Mouse (Mus musculus) liver, embryonic 15.5 days (tissue): ENCODE data around the gene Slc22a14. TPM values are rescaled to one million over a fixed set of nuclear protein-coding genes. Genes with fewer than 3 reads are reported as not detected.

Experiments
- ATAC-seq: fragments of 200-750 bp; cut with Nextera tagmentation; 2 replicates; pipeline ENCODE4 v1.8.0; 2017; ENCODE audit warnings: moderate number of reproducible peaks, mild to moderate bottlenecking, moderate library complexity; ENCODE audit not compliant: insufficient read depth
- H3K27ac ChIP-seq: fragments of 300-500 bp; sonication (generic); replicated peaks from 2 replicates; pipeline ENCODE4 v1.5.1; 2015; ENCODE audit warnings: mild to moderate bottlenecking, inconsistent platforms
- H3K27me3 ChIP-seq: fragments of 300-500 bp; sonication (generic); 2 replicates; pipeline ENCODE4 v1.6.1; 2015; ENCODE audit warnings: mild to moderate bottlenecking, inconsistent platforms
- H3K36me3 ChIP-seq: fragments of 300-500 bp; sonication (generic); replicated peaks from 2 replicates; pipeline ENCODE4 v1.6.1; 2015; ENCODE audit warnings: moderate library complexity, mild to moderate bottlenecking, inconsistent platforms
- H3K4me1 ChIP-seq: fragments of 300-500 bp; sonication (generic); replicated peaks from 2 replicates; pipeline ENCODE4 v1.6.1; 2015; ENCODE audit warnings: inconsistent platforms
- H3K4me2 ChIP-seq: fragments of 300-500 bp; sonication (generic); 2 replicates; pipeline ENCODE4 v1.6.1; 2015; ENCODE audit warnings: moderate library complexity, mild to moderate bottlenecking, inconsistent platforms
- H3K4me3 ChIP-seq: fragments of 300-500 bp; sonication (generic); replicated peaks from 2 replicates; pipeline ENCODE4 v1.5.1; 2015; ENCODE audit warnings: mild to moderate bottlenecking, inconsistent platforms
- H3K9ac ChIP-seq: fragments of 300-500 bp; sonication (generic); 2 replicates; pipeline ENCODE4 v1.6.1; 2015; ENCODE audit warnings: moderate library complexity, mild to moderate bottlenecking, inconsistent platforms
- H3K9me3 ChIP-seq: fragments of 300-500 bp; sonication (generic); replicated peaks from 2 replicates; pipeline ENCODE4 v1.6.1; 2016; ENCODE audit warnings: inconsistent platforms
- WGBS: fragments of 180-500 bp; shearing (Covaris S2); methylation state at CpG from one replicate; pipeline ENCODE4 v1.1.7; 2015; ENCODE audit warnings: mixed read lengths; ENCODE audit not compliant: insufficient replicate concordance; 5-methylcytosine and 5-hydroxymethylcytosine counted together
- polyA plus RNA-seq: library from polyadenylated mRNA; unstranded; fragments of >200 nt; fragmentation: Nextera tagmentation; extraction: Ambion mirVana; gene quantifications from 2 replicates; pipeline ENCODE4 v1.2.1, GENCODE M21; 2015

The Slc22a14 gene
- polyA plus RNA-seq, 1 experiment from 2014 or later, result 0.07 TPM

- Histone ChIP-seq H3K9ac (no peak overlapping the region), H3K36me3 (peaks cover 61% of the 10 kb centered on the region), H3K4me3 (no peak overlapping the region), H3K27me3 (no peaks in the 10 kb centered on the region), H3K27ac (no peak overlapping the region), H3K4me1 (no peaks in the 10 kb centered on the region), H3K4me2 (no peak overlapping the region), H3K9me3 (no peaks in the 10 kb centered on the region)
- ATAC-seq, result no peak
- WGBS, result 82% methylated on average over 2 of the region's 2 CpGs
These were observed 106.6 kb downstream of the Slc22a14 start for GRCm38 (mm10) chr9:119258785-119259184.

GRCm38 (mm10) chr9:119258128-119258527 is 107.2 kb downstream of the Slc22a14 start:
- H3K9ac ChIP-seq, result no peak overlapping the region
- no peak overlapping the region for H3K27ac ChIP-seq
- H3K4me3 ChIP-seq, result no peak overlapping the region
- H3K4me2 ChIP-seq, result no peak overlapping the region
- 70% methylated on average over 5 of the region's 5 CpGs for WGBS
- no peaks in the 10 kb centered on the region for H3K4me1 ChIP-seq
- no peak for ATAC-seq
- H3K9me3 ChIP-seq, result no peaks in the 10 kb centered on the region
- no peaks in the 10 kb centered on the region for H3K27me3 ChIP-seq
- peaks cover 57% of the 10 kb centered on the region for H3K36me3 ChIP-seq

GRCm38 (mm10) chr9:119256161-119256560 is 109.2 kb downstream of the Slc22a14 start:
- Histone ChIP-seq H3K27me3 (no peaks in the 10 kb centered on the region), H3K9ac (no peak overlapping the region), H3K4me1 (no peaks in the 10 kb centered on the region), H3K36me3 (peaks cover 53% of the 10 kb centered on the region), H3K27ac (no peak overlapping the region), H3K4me3 (no peak overlapping the region), H3K9me3 (no peaks in the 10 kb centered on the region), H3K4me2 (no peak overlapping the region)
- no peak for ATAC-seq
- 84% methylated on average over 12 of the region's 12 CpGs for WGBS

DNA sequence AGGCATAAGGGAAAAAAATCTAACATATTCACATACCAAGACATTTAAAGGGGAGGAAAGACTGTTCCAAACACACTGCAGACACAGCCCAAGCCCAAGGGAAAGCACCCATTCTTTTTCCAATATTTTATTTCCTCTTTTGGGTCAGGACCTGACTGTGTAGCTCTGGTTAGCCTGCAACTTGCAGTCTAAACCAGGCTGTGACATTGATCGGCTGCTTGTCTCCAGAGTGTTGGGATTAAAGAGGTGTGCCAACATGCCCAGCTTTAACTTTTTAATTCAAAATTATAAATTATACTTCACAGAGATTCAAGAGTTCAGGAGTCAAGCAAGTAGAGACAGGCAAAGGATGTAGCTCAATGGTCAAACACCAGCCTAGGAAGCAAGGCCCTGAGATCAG is 110.3 kb downstream of the Slc22a14 start:
- 79% methylated on average over 1 of the region's 1 CpGs for WGBS
- no peak for ATAC-seq
- H3K27me3 ChIP-seq, result no peaks in the 10 kb centered on the region
- no peak overlapping the region for H3K9ac ChIP-seq
- H3K4me1 ChIP-seq, result no peaks in the 10 kb centered on the region
- no peak overlapping the region for H3K27ac ChIP-seq
- no peak overlapping the region for H3K4me2 ChIP-seq
- H3K36me3 ChIP-seq, result peaks cover 63% of the 10 kb centered on the region
- H3K4me3 ChIP-seq, result no peak overlapping the region
- no peaks in the 10 kb centered on the region for H3K9me3 ChIP-seq

- H3K9ac ChIP-seq, result no peak overlapping the region
- H3K36me3 ChIP-seq, result peaks cover 61% of the 10 kb centered on the region
- H3K4me2 ChIP-seq, result no peak overlapping the region
- WGBS, result 72% methylated on average over 2 of the region's 2 CpGs
- no peaks in the 10 kb centered on the region for H3K9me3 ChIP-seq
- no peak for ATAC-seq
- H3K27ac ChIP-seq, result no peak overlapping the region
- no peaks in the 10 kb centered on the region for H3K27me3 ChIP-seq
- H3K4me3 ChIP-seq, result no peak overlapping the region
- peaks cover 5% of the 10 kb centered on the region; the same call in 1 of the 2 replicates for H3K4me1 ChIP-seq
These were observed 111.2 kb downstream of the Slc22a14 start for GRCm38 (mm10) chr9:119254187-119254586.

DNA sequence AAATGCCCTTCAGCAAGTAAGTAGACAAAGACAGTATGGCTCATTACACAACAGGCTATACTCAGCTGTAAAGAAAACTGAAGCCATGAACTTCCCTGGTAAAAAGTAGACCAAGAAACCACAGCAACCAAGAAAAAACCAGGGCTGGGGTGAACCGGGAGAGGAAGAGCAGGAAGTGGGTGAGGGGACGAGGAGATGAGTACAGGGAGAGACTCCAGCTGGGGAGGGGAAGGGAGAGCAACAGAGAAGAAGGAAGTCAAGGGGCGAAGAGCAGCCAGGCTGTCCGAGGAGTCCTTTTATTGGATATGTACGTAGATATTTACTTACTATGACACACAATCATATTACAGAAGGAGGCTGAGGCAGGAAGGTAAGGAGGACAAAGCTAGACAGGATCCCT is 117.4 kb downstream of the Slc22a14 start:
- WGBS, result 45% methylated on average over 5 of the region's 5 CpGs
- H3K4me1 ChIP-seq, result peaks cover 5% of the 10 kb centered on the region; the same call in 1 of the 2 replicates
- no peak overlapping the region for H3K4me2 ChIP-seq
- no peaks in the 10 kb centered on the region for H3K27me3 ChIP-seq
- no peak overlapping the region for H3K27ac ChIP-seq
- no peak for ATAC-seq
- peaks cover 59% of the 10 kb centered on the region for H3K36me3 ChIP-seq
- H3K9ac ChIP-seq, result no peak overlapping the region
- H3K9me3 ChIP-seq, result no peaks in the 10 kb centered on the region
- no peak overlapping the region for H3K4me3 ChIP-seq

- ATAC-seq, result no peak
- Histone ChIP-seq H3K4me3 (no peak overlapping the region), H3K36me3 (peaks cover 68% of the 10 kb centered on the region), H3K27ac (no peak overlapping the region), H3K4me1 (peaks cover 5% of the 10 kb centered on the region; the same call in 1 of the 2 replicates), H3K27me3 (no peaks in the 10 kb centered on the region), H3K9ac (no peak overlapping the region), H3K4me2 (no peak overlapping the region), H3K9me3 (no peaks in the 10 kb centered on the region)
- 82% methylated on average over 5 of the region's 5 CpGs for WGBS
These were observed 118.5 kb downstream of the Slc22a14 start for GRCm38 (mm10) chr9:119246826-119247225.

DNA sequence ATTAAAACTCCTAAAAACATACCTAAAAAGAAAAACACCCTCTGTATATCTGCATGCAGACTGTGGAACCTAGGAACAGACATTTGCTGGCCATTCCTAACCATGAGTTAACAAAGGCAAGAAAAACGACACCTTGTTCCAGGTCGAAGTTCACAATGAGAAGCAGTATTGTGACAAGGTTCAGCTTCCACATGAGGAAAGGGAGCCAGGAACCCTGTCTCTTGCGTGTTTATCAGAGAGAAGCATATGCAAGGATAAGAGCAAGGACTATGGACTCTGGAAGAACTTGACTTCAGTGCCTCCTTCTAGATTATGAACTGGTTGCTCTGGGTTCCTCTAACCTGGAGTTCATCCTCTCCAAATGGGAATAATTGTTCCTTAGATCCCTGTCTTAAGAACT is 121.4 kb downstream of the Slc22a14 start:
- no peak overlapping the region for H3K9ac ChIP-seq
- H3K4me3 ChIP-seq, result no peak overlapping the region
- H3K27me3 ChIP-seq, result no peaks in the 10 kb centered on the region
- no peaks in the 10 kb centered on the region for H3K9me3 ChIP-seq
- WGBS, result 71% methylated on average over 3 of the region's 3 CpGs
- H3K27ac ChIP-seq, result no peak overlapping the region
- no peaks in the 10 kb centered on the region for H3K4me1 ChIP-seq
- peaks cover 68% of the 10 kb centered on the region for H3K36me3 ChIP-seq
- ATAC-seq, result no peak
- H3K4me2 ChIP-seq, result no peak overlapping the region

GRCm38 (mm10) chr9:119241169-119241865 is 124.0 kb downstream of the Slc22a14 start:
- Histone ChIP-seq H3K27me3 (no peaks in the 10 kb centered on the region), H3K4me3 (no peak overlapping the region), H3K4me2 (no peak overlapping the region), H3K4me1 (no peaks in the 10 kb centered on the region), H3K27ac (no peak overlapping the region), H3K9me3 (no peaks in the 10 kb centered on the region), H3K36me3 (peaks cover 58% of the 10 kb centered on the region), H3K9ac (no peak overlapping the region)
- 79% methylated on average over 11 of the region's 11 CpGs for WGBS
- ATAC-seq, result no peak

- Histone ChIP-seq H3K9ac (no peak overlapping the region), H3K27me3 (no peaks in the 10 kb centered on the region), H3K27ac (no peak overlapping the region), H3K9me3 (no peaks in the 10 kb centered on the region), H3K4me1 (no peaks in the 10 kb centered on the region), H3K36me3 (peaks cover 51% of the 10 kb centered on the region), H3K4me3 (no peak overlapping the region), H3K4me2 (no peak overlapping the region)
- WGBS, result 79% methylated on average over 10 of the region's 10 CpGs
- ATAC-seq, result no peak
These were observed 124.9 kb downstream of the Slc22a14 start for GRCm38 (mm10) chr9:119240286-119240997.

- no peaks in the 10 kb centered on the region for H3K27me3 ChIP-seq
- no peak for ATAC-seq
- no peaks in the 10 kb centered on the region for H3K4me1 ChIP-seq
- H3K9me3 ChIP-seq, result no peaks in the 10 kb centered on the region
- WGBS, result 82% methylated on average over 3 of the region's 3 CpGs
- H3K4me2 ChIP-seq, result no peak overlapping the region
- no peak overlapping the region for H3K27ac ChIP-seq
- peaks cover 45% of the 10 kb centered on the region for H3K36me3 ChIP-seq
- no peak overlapping the region for H3K9ac ChIP-seq
- H3K4me3 ChIP-seq, result no peak overlapping the region
These were observed 126.1 kb downstream of the Slc22a14 start for GRCm38 (mm10) chr9:119239274-119239673.
